Mouse (Mus musculus) T-cell, adult 2 months (primary cell): Measurements from ENCODE around the gene Blzf1.

Experiments used
- DNase-seq: peaks from one replicate; pipeline ENCODE4 v3.0.0; 2022; ENCODE audit warnings: low spot score

Blzf1 gene

DNA sequence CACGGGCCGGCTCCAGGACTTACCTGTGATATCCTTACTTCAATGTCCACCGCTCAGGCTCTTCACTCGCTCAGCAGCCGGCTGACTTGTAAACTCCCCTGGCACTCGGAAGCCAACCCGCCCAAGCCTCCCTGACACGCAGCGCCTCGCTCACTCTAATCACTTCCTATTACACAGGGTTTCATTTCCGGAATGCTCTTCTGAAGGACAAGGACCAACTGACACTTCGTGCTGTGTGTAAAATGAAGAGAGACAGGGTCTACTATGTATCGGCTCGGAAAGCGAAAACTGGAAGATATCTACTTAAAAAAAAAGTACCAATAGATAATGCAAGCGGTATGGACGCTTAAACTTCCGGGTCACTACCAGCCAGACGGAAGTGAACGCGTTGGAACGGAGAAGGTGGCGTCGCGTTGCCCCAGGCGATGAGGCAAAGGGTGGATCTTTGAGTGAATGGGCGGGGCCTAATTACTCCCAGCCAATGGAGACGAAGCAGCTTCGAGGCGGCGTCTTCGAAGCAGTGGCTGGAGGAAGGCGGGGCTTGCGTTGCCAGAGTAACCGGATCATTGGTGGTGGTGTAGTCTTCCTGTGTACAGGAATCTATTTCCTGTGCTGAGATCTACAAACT lies at the start of gene Blzf1:
Gene Blzf1 (minus strand): TSS at position 366 of the 628 bp plus-strand sequence.
- peak; percentile 98 for DNase-seq

- DNase-seq: no peak
These were observed 46.2 kb upstream of the Blzf1 start for GRCm38 (mm10) chr1:164353443-164353842.

DNA sequence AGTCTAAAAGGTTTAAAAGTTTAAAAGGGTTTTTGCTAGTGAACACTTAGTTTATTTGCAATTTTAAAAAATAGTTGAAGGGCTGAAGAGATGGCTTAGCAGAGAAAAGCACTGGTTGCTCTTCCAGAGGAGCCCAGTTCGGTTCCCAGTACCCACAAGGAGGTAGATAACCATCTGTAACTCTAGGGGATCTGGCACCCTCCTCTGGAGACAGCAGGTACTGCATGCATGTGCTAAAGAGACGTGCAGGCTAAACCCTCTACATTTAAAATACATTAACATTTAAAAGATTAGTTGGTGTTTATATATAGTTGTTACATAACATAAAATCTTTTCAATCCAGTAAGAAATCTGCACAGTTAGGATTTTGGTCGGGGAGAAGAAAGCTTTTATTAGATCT lies 34.9 kb upstream of the Blzf1 start:
- DNase-seq: peak; percentile 35

GRCm38 (mm10) chr1:164335846-164336245 lies 28.6 kb upstream of the Blzf1 start:
- no peak for DNase-seq

- DNase-seq: no peak
These were observed 28.1 kb upstream of the Blzf1 start for GRCm38 (mm10) chr1:164335435-164335834.

GRCm38 (mm10) chr1:164332559-164332958 lies 25.3 kb upstream of the Blzf1 start:
- no peak for DNase-seq

DNA sequence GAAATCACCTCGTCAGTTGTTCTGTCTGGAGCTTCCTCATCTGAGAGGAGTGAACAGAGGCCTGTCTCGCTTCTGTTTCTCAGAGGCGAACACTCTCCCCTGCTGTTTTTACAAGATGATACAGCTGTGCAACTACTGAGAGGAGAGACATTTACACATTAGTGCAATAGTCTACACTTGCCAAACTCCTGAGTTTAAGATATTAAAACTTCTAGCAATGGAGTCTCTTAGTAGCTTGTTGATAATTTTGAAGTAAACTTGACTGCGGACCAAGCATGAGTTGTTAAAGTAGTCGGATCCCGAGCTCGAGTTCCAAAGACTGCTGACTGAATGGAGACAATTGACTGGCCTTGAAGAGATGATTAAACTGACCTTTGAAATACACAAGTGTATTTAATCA lies 20.5 kb upstream of the Blzf1 start:
- DNase-seq: no peak

- DNase-seq: no peak
These were observed 19.4 kb upstream of the Blzf1 start for GRCm38 (mm10) chr1:164326600-164327155.

GRCm38 (mm10) chr1:164324878-164325277 lies 17.6 kb upstream of the Blzf1 start:
- no peak for DNase-seq

- no peak for DNase-seq
These were observed 16.9 kb upstream of the Blzf1 start for GRCm38 (mm10) chr1:164324221-164324620.

- DNase-seq: no peak
These were observed 15.8 kb upstream of the Blzf1 start for GRCm38 (mm10) chr1:164322987-164323650.

DNA sequence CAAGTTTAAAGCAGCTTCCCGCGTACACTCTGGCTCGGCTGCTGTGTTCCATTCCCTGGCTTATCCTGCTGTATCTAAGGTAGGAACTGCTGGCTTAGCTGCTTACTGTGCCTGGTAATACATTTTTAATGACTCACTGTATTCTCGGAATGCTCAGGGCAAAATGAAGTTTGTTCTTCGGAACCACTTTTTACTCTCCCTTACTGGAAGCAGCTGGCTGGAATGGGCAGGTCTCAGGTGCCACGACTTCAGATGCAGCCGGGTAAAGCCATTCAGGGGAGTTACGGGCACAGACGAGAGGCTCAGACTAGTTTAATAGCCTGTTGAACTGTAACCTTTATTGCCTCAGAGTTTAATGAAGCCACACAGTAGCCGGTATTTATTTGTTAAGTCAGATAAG lies 14.1 kb upstream of the Blzf1 start:
- DNase-seq: no peak

GRCm38 (mm10) chr1:164320731-164321130 lies 13.4 kb upstream of the Blzf1 start:
- DNase-seq: no peak

- no peak for DNase-seq
These were observed 12.4 kb upstream of the Blzf1 start for GRCm38 (mm10) chr1:164319542-164320140.

DNA sequence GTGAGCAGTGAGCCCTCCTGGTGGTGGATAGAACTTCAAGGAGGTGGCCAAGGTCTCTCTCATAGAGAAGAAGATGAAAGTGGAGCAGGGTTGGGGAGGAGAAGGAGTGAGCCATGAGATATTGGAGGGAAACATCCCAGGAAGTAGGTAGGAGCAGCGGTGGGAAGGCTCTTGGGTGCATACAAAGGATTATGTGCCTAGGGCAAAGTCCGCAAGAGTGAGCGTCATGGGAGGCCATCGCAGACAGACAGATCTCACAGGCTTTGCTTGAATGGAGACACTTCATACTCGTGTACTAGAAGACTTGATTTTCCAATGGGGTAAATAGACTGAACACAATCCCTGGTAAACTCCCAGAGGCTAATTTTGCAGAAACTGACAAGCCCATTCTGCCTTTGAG lies 11.2 kb upstream of the Blzf1 start:
- DNase-seq: no peak

DNA sequence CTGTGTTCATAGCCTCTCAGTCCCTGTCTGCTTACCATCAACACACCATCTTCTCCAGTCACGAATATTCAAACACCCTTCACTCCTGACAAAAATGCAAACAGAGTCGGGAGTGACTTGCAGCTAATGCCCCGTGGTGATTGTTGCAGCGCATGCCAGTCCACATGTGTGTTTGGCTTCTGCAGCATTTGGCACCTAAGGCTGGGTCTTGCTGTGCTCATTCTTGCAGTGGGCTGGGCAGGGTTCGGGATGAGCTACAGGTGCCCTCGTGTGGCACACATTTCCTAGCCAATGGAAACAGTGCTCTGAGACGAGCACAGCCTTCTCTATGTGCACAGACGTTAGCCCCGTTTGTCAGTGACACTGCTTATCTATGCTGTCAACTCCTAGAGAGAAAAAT lies 10.0 kb upstream of the Blzf1 start:
- no peak for DNase-seq

DNA sequence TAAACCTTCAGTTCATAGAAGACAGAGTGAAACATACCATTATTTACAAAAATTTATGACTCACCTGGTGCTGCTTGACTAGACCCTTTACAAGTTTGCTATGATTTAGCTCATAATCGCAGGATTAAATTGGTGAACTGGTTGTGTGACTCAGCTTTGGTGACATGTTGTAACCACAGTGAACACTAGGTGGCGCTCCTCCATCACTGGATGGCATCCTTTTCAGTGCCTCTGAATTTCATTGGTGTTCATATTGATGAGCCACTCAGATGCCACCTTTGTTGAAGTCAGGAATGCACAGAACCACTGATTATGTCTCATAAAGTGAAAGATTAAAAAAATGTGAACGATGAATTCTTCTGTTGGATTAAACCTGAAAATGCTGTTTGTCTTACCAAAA lies 9.4 kb upstream of the Blzf1 start:
- DNase-seq: peak; percentile 60

DNA sequence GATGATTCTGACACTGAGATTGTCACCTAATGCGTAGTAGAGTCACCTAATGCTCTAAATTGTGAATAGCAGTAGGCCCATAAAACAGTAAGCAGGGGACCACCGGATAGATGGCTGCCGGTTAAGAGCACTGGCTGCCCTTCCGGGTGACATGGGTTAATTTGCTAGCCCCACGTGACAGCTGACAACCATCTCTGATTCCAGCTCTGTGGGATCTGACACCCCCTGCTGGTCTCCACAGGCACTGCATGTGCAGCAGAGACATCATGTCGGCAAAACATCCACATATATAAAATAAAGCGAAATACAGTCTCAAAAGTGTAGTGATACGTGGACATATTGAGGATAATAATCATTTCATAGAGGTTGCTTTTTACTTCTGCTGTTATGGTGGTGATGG lies 8.0 kb upstream of the Blzf1 start:
- DNase-seq: peak; percentile 49

- no peak for DNase-seq
These were observed 6.8 kb upstream of the Blzf1 start for GRCm38 (mm10) chr1:164314085-164314484.

DNA sequence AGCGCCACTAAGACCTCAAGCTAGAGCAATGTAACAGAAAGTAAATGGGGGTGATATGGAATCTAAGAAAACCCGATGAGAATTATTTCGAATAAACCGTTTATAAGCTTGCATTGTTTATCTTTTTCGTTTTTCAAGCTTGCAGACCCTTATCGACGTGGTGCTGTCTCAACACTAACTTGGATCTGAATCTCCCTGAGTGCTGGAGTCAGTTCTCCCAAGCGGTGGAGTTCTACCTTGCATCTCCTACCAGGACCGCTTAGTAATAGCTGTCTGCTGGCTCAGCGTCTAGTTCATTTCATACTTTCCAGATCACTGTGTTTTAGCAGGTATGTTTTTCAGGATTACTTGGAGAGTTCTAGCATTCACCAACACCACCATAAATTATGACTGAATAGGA lies 633 bp upstream of the Blzf1 start:
- no peak for DNase-seq

- DNase-seq: no peak
These were observed 3.5 kb downstream of the Blzf1 start, which contains the start of gene Nme7 for GRCm38 (mm10) chr1:164303821-164304220. TSS of gene Nme7 (plus strand) at chr1:164304121.

DNA sequence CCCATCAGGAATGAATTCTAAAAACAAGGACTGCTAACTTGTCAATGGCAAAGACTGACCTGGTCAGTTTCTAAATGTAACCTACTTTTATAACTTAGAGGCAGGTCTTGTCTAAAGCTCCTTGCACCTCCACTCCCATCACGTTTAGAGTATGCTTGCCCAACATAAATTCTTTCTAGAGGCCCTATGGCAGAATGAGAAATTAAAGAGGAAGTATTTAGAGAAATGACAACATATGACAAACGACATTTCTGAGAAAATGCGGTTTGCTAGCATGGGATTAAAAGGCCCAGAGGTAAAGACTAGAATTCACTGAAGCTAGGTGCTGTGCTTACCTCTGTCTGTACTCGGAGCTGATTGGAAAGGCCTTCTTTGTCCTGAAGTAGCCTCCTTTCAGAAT lies 5.3 kb downstream of the Blzf1 start:
- no peak for DNase-seq

- DNase-seq: no peak
These were observed 10.8 kb downstream of the Blzf1 start for GRCm38 (mm10) chr1:164296473-164296872.
